Mouse (Mus musculus) hematopoietic multipotent progenitor cell, adult 10-12 weeks (in vitro differentiated cells): ENCODE results near the gene Cryl1. TPM values are rescaled to one million over a fixed set of nuclear protein-coding genes. Genes with fewer than 3 reads are reported as not detected.

ENCODE experiments used
- polyA plus RNA-seq: library from polyadenylated mRNA; stranded (reverse); fragments of >175 nt; gene quantifications from 2 replicates; pipeline ENCODE4 v1.2.3, GENCODE M21; 2012; ENCODE audit warnings: low replicate concordance

Cryl1 gene
- polyA plus RNA-seq, result 5.7 and 9.6 TPM in 2 replicates

DNA sequence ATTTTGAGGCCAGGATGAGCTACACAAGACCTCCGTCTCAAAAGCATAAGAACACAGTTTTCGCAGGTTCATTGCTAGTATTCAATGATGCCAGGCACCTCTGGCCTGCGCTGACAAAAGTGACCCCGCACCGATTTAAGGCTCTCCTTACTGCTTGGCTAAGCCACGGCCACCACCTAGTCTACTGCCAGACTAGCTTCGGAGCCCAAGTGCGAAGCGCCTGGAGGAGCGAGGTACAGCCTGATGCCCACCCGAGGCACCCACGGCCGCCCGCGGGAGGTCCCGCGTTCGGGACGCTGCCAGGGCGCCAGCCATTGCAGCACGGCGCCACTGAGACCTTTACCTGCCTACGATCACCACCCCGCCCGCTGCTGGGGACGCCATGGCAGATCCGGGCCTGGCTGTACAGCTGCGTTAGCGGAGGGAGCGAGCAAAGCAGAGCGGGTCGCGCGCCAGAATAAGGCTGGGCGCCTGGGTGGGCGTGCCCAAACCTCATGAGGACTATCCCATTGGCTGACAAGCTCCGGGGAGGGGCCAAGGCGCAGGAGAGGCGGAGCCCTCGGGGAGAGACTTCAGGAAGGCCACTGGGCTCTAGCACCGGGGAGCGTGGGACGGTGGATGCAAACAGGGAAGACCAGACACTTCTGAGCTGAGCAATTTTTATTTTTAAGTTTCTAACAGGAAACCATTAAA, at the start of gene Cryl1:
TSS of gene Cryl1 (minus strand) at position 465 of the 693 bp plus-strand sequence.

DNA sequence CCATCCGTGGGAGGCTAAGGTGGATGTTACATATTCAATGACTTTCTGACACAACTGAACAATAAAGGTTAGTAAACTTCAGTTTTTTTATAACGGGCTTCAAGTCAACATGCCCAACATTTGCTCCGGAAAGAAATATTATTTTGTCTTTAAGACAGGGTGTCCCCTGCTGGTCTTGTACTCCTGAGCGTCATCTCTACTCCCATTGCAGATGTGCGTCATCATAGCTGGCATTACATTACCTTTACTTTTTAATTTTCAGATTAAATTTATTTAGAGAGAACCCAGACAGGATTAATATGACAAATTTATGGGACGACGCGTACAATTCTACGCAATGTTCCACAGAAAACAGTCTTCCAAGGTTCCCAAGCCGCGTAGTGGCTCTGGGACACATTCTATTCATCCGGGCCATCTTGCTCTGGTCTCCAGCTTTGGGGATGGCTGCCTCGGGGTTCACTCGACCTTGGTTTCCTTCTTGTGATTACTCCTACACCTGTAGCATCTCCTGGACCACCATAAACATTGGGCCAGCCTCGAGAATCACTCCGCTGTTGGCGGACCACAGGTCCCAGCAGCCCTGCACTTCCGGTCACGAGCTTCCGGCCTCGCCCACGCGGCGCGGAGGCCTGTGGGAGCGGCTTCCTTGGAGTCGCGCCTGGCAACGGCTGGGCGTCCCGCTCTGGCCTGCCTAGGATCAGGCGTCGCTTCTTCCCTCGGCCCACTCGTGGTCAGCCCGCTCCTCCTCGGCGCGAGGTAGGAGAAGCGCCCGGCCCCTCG, 25.3 kb upstream of the Cryl1 start, which contains the start of gene Ift88:
TSS of gene Ift88 (plus strand) at position 631 of the 780 bp plus-strand sequence.

Other genes starting within 250 kb of the Cryl1 start
- gene Ift88, start 25.5 kb upstream of the Cryl1 start, polyA plus RNA-seq, result 3.3 and 3.6 TPM in 2 replicates
- gene Il17d, start 126.2 kb upstream of the Cryl1 start, polyA plus RNA-seq, result 0.27 and 1.1 TPM in 2 replicates
- 1.5 and 2.4 TPM in 2 replicates for gene Eef1akmt1, start 173.1 kb upstream of the Cryl1 start, polyA plus RNA-seq